Mouse (Mus musculus) cortical plate, adult 2 months (tissue): ENCODE data around the gene Ppp6r3.
A peak's percentile ranks its signal among the peaks of the same experiment; 100 is the strongest.

ENCODE experiments used
- CTCF ChIP-seq: fragments of 200-500 bp; IDR thresholded peaks from 2 replicates; pipeline ENCODE4 v1.5.1; 2011; ENCODE audit warnings: mild to moderate bottlenecking, control low read depth, low read length; ENCODE audit not compliant: insufficient read depth; ENCODE audit errors: extremely low read depth
- POLR2A ChIP-seq: fragments of 200-500 bp; IDR thresholded peaks from 2 replicates; pipeline ENCODE4 v1.6.1; 2011; ENCODE audit warnings: mild to moderate bottlenecking, low read length, control low read depth; ENCODE audit not compliant: insufficient read depth; ENCODE audit errors: extremely low read depth

DNA sequence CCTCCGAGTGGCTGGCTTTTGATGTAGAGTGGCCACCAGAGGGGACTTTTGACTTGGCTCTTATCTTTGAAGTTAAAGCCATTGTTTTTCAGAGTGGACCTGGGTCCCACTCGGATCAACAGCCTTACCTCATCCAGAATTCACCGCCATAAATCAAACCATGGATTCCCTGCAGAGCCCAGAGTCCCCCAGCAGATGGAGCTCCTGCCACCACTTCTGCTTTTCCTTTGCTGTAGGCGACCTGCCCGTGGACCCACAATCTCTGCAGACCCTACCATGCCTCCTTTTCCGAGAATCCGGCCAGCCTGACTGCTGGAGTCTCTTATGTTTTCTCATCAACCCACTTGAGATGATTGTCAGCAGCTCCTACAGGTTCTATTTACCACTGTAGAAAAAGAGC lies 5.8 kb upstream of the Ppp6r3 start:
- peak; percentile 57 for TF ChIP-seq CTCF
- no peak for TF ChIP-seq POLR2A
